Mouse (Mus musculus): ENCODE measurements around the gene 2200002J24Rik. TPM values are rescaled to one million over a fixed set of nuclear protein-coding genes. Genes with fewer than 3 reads are reported as not detected.

2200002J24Rik gene
- not detected in 2 replicates for polyA plus RNA-seq (2016; fragmentation: Nextera tagmentation; extraction: Ambion mirVana)

DNA sequence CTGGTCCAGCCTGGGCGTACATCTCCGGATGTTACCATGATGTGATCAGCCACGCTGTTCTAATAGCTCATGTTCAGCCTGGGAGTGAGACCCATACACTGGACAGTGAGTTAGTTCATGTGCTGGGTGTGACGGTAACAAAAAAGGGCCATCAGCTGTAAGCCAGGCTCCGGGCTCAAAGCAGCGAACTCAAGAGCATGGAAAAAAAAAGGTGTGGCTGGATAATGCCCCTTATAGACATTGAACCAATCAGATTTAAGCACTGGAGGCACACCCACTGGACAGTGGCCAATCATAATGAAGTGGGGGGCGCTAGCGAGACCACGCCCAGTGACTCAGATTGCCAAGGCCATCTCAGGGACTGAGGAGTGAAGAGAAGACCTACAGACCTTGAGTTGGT, at the start of gene 2200002J24Rik:
Gene 2200002J24Rik (plus strand): TSS at position 338 of the 400 bp plus-strand sequence.
- Histone ChIP-seq H3K4me1 (no peaks in the 10 kb centered on the region), H3K27ac (replicated peaks) (no peak within 1 kb of the TSS), H3K9me3 (replicated peaks) (no peaks in the 10 kb centered on the region), H3K4me3 (no peak within 1 kb of the TSS), H3K36me3 (no peaks in the 10 kb centered on the region), H3K27me3 (ENCODE audit: low read depth, poor library complexity, severe bottlenecking) (no peaks in the 10 kb centered on the region)
- DNase-seq (ENCODE audit: low spot score) = no peak
- WGBS = 43% methylated on average over 9 of the region's 9 CpGs

GRCm38 (mm10) chr7:30649591-30650540, 48.9 kb upstream of the 2200002J24Rik start, which contains the start of gene Rbm42:
Gene Rbm42, minus strand, starts transcription at chr7:30650317.
- H3K27me3 ChIP-seq (ENCODE audit: low read depth, poor library complexity, severe bottlenecking) = no peaks in the 10 kb centered on the region
- peaks cover 74% of the 10 kb centered on the region for H3K36me3 ChIP-seq
- DNase-seq (ENCODE audit: low spot score) = peak; percentile 97
- H3K4me1 ChIP-seq = peaks cover 15% of the 10 kb centered on the region
- peak within 1 kb of the TSS; percentile 83 for H3K4me3 ChIP-seq
- WGBS = 2% methylated on average over 59 of the region's 59 CpGs
- H3K27ac ChIP-seq (replicated peaks) = peak within 1 kb of the TSS; percentile 88
- no peaks in the 10 kb centered on the region for H3K9me3 ChIP-seq (replicated peaks)

DNA sequence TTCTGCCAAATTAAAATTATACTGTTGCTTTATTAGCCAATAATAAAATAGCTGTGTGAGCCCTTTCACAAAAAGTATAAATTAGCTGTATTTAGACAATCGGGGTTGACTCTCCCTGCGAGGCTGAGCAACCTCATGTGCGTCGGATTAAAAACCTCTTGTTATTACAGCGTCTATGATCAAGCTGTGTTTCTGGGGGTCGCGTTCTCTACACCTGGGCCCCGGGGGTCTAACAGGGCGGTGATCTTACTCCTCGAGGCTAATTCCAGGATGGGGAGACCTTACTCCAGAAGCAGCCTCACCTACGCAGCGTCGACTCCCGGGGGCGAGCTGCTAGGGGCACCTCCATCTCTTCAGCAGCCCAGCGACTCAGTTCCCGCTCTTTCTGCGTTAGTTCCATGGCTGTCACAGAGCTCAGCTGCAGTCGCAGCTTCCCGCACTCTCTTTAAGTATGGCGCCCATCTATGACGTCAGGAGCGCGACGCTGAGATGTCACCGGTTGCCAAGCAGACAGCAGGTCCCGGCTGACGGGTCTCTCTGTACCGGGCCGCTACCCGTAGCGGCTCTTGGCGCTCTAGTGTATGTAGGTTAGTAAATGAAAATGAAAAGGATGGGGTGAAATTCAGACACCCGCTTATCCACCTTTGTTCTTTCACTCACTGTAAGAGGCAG, 34.1 kb upstream of the 2200002J24Rik start, which contains the start of gene Haus5:
Gene Haus5 (minus strand): TSS at position 466 of the 672 bp plus-strand sequence.
- Histone ChIP-seq H3K27ac (replicated peaks) (peak within 1 kb of the TSS; percentile 85), H3K27me3 (ENCODE audit: low read depth, poor library complexity, severe bottlenecking) (no peaks in the 10 kb centered on the region), H3K9me3 (replicated peaks) (no peaks in the 10 kb centered on the region), H3K4me3 (peak within 1 kb of the TSS; percentile 75), H3K36me3 (peaks cover 35% of the 10 kb centered on the region), H3K4me1 (peaks cover 16% of the 10 kb centered on the region)
- DNase-seq (ENCODE audit: low spot score) = peak; percentile 91
- WGBS = under 1% methylated on average over 34 of the region's 34 CpGs

DNA sequence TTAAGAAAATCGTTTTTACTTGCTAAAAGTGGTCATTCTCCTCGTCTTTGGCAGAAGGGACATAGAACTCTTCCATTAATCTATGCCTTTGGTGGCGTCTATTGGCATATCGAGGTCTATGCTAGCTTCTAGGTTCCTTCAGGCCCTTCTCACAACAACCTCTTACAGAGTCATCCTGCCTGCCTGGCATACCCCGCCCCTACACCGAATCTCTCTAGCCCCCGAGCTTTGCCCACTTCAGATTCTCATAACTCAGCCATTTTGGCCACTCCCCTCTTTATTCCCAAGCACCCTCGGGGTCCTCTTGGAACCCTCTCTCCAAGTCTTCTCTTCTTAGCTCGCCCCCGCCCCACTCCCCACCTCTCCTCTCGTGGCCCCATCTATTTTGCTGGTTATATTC, 33.4 kb upstream of the 2200002J24Rik start:
- H3K4me1 ChIP-seq = peaks cover 16% of the 10 kb centered on the region
- peak overlapping the region; percentile 85 for H3K27ac ChIP-seq (replicated peaks)
- H3K4me3 ChIP-seq = peak overlapping the region; percentile 75
- DNase-seq (ENCODE audit: low spot score) = no peak
- no peaks in the 10 kb centered on the region for H3K27me3 ChIP-seq (ENCODE audit: low read depth, poor library complexity, severe bottlenecking)
- H3K36me3 ChIP-seq = peaks cover 28% of the 10 kb centered on the region
- H3K9me3 ChIP-seq (replicated peaks) = no peaks in the 10 kb centered on the region
- WGBS = 9% methylated on average over 11 of the region's 11 CpGs

- Histone ChIP-seq H3K4me1 (peaks cover 11% of the 10 kb centered on the region), H3K27ac (replicated peaks) (no peak overlapping the region), H3K4me3 (no peak overlapping the region), H3K27me3 (ENCODE audit: low read depth, poor library complexity, severe bottlenecking) (no peaks in the 10 kb centered on the region), H3K9me3 (replicated peaks) (no peaks in the 10 kb centered on the region), H3K36me3 (no peaks in the 10 kb centered on the region)
- DNase-seq (ENCODE audit: low spot score) = no peak
- 40% methylated on average over 3 of the region's 3 CpGs for WGBS
Measured at GRCm38 (mm10) chr7:30669229-30669628, 29.5 kb upstream of the 2200002J24Rik start.

- no peaks in the 10 kb centered on the region for H3K27me3 ChIP-seq (ENCODE audit: low read depth, poor library complexity, severe bottlenecking)
- no peaks in the 10 kb centered on the region for H3K36me3 ChIP-seq
- WGBS = 75% methylated on average over 9 of the region's 9 CpGs
- DNase-seq (ENCODE audit: low spot score) = no peak
- no peak within 1 kb of the TSS for H3K4me3 ChIP-seq
- H3K4me1 ChIP-seq = no peaks in the 10 kb centered on the region
- no peaks in the 10 kb centered on the region for H3K9me3 ChIP-seq (replicated peaks)
- H3K27ac ChIP-seq (replicated peaks) = no peak within 1 kb of the TSS
Measured at GRCm38 (mm10) chr7:30671480-30671879, 27.2 kb upstream of the 2200002J24Rik start, which contains the start of gene Pmis2. Gene Pmis2, minus strand, starts transcription at chr7:30671605.

DNA sequence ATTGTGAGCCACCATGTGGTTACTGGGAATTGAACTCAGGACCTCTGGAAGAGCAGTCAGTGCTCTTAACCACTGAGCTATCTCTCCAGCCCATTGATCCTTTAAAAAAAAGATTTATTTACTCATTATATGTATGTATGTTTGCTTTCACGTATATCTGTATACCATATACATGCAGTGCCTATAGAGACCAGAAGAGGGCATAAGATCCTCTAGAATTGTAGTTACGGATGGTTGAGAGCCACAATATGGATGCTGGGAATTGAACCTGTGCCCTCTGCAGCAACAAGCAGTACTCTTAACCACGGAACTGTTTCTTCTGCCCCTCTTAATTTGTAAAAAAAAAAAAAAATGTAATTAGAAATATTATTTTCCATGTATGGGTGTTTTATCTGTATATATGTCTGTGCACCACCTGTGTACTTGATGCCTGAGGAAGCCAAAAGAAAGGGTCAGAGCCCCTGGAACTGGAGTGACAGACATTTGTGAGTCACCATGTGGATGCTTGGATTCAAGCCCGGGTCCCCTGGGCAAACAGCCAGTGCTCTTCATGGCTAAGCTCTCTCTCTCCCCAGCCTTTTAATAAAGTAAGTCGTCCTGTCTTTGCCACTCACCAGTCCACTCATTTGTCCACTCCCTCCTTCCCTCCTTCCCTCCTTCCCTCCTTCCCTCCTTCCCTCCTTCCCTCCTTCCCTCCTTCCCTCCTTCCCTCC, 20.3 kb upstream of the 2200002J24Rik start:
- H3K9me3 ChIP-seq (replicated peaks) = no peaks in the 10 kb centered on the region
- 67% methylated on average over 5 of the region's 5 CpGs for WGBS
- no peak overlapping the region for H3K4me3 ChIP-seq
- DNase-seq (ENCODE audit: low spot score) = no peak
- no peaks in the 10 kb centered on the region for H3K27me3 ChIP-seq (ENCODE audit: low read depth, poor library complexity, severe bottlenecking)
- no peaks in the 10 kb centered on the region for H3K36me3 ChIP-seq
- no peaks in the 10 kb centered on the region for H3K4me1 ChIP-seq
- H3K27ac ChIP-seq (replicated peaks) = no peak overlapping the region

DNA sequence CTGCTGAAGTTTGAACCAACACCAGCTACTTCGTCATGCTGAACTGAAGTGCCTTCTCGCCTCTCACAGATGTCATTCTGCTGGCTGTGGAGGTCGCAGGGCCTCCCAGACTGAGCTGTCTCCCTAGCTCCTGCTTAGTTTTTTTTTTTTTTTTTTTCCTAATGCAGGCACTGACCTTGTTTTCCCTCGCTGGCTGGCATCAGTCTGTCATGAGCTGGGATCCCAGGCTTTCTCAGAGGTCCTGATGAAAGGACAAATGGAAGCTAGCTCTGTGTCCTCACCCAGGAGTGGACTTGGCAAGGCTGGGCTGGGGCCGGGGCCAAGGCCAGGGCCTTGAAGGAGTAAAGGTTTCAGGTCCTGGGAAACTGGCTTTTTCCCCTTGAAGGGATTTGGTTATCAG, 16.8 kb upstream of the 2200002J24Rik start:
- DNase-seq (ENCODE audit: low spot score) = no peak
- H3K27me3 ChIP-seq (ENCODE audit: low read depth, poor library complexity, severe bottlenecking) = peaks cover 8% of the 10 kb centered on the region
- H3K36me3 ChIP-seq = no peaks in the 10 kb centered on the region
- no peak overlapping the region for H3K27ac ChIP-seq (replicated peaks)
- H3K4me3 ChIP-seq = no peak overlapping the region
- H3K4me1 ChIP-seq = no peaks in the 10 kb centered on the region
- H3K9me3 ChIP-seq (replicated peaks) = no peaks in the 10 kb centered on the region
- 69% methylated on average over 5 of the region's 5 CpGs for WGBS

DNA sequence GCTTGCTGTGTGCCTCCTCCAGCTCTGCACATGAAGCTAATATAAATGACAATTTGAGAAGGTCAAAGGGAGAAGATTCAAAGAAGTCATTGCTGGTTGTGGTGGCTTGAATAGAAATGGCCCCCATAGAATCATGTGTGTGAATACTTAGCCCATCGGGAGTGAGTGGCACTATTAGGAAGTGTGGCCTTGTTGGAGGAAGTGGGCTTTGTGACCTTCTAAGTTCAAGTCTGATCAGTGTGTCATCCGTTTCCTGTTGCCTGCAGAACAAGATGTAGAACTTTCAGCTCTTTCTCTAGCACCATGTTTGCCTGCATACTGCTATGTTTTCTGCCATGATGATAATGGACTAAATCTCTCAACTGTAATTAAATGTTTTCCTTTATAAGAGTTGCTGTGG, 15.3 kb upstream of the 2200002J24Rik start:
- H3K27ac ChIP-seq (replicated peaks) = no peak overlapping the region
- H3K36me3 ChIP-seq = no peaks in the 10 kb centered on the region
- no peaks in the 10 kb centered on the region for H3K4me1 ChIP-seq
- peaks cover 23% of the 10 kb centered on the region for H3K27me3 ChIP-seq (ENCODE audit: low read depth, poor library complexity, severe bottlenecking)
- WGBS = 88% methylated on average over 2 of the region's 2 CpGs
- H3K4me3 ChIP-seq = no peak overlapping the region
- no peak for DNase-seq (ENCODE audit: low spot score)
- H3K9me3 ChIP-seq (replicated peaks) = no peaks in the 10 kb centered on the region

GRCm38 (mm10) chr7:30688325-30688724, 10.4 kb upstream of the 2200002J24Rik start:
- Histone ChIP-seq H3K27ac (replicated peaks) (no peak overlapping the region), H3K4me1 (no peaks in the 10 kb centered on the region), H3K27me3 (ENCODE audit: low read depth, poor library complexity, severe bottlenecking) (peaks cover 24% of the 10 kb centered on the region), H3K9me3 (replicated peaks) (no peaks in the 10 kb centered on the region), H3K4me3 (no peak overlapping the region), H3K36me3 (no peaks in the 10 kb centered on the region)
- DNase-seq (ENCODE audit: low spot score) = no peak
- 73% methylated on average over 6 of the region's 6 CpGs for WGBS

- Histone ChIP-seq H3K36me3 (no peaks in the 10 kb centered on the region), H3K27me3 (ENCODE audit: low read depth, poor library complexity, severe bottlenecking) (no peaks in the 10 kb centered on the region), H3K9me3 (replicated peaks) (no peaks in the 10 kb centered on the region), H3K4me3 (no peak overlapping the region), H3K27ac (replicated peaks) (no peak overlapping the region), H3K4me1 (no peaks in the 10 kb centered on the region)
- DNase-seq (ENCODE audit: low spot score) = no peak
- WGBS = 78% methylated on average over 5 of the region's 5 CpGs
Measured at GRCm38 (mm10) chr7:30698101-30698500, 625 bp upstream of the 2200002J24Rik start.

DNA sequence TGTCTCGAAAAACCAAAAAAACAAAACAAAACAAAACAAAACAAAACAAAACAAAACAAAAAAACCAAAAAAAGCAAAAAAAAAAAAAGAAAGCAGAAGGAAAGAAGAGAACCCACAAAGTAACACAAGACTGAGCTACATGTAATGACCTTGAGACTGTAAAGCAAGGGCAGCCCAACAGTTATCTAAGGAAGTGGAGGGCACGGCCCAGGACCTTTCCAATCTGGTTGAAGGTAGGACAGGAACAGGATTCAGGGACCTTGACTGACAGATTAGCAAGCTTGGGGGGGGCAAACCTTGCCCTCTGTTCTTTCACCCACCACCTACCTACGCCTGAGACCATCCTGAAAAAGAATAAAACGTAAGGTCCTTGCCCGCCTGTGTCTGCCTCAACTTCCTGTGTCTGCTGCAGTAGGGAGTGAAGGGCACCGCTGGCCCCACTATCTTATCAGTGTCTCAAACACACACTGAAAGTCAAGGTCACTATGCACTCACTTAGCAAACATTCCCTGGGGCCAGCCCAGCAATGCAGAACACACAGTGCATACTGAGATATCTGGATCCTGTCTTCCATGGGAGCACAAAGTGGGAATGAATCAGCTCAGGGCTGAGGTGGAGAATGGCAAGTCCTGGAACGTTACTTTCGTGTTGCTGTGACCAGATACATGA, 7.6 kb downstream of the 2200002J24Rik start:
- no peak for DNase-seq (ENCODE audit: low spot score)
- 86% methylated on average over 8 of the region's 8 CpGs for WGBS
- Histone ChIP-seq H3K27me3 (ENCODE audit: low read depth, poor library complexity, severe bottlenecking) (no peaks in the 10 kb centered on the region), H3K4me3 (no peak overlapping the region), H3K36me3 (no peaks in the 10 kb centered on the region), H3K9me3 (replicated peaks) (no peaks in the 10 kb centered on the region), H3K27ac (replicated peaks) (no peak overlapping the region), H3K4me1 (no peaks in the 10 kb centered on the region)
